Mouse (Mus musculus): ENCODE data around the gene Fam171a2. TPM values are rescaled to one million over a fixed set of nuclear protein-coding genes. Genes with fewer than 3 reads are reported as not detected.

Gene Fam171a2
- polyA plus RNA-seq, 1 experiment, result 0.65 TPM

DNA sequence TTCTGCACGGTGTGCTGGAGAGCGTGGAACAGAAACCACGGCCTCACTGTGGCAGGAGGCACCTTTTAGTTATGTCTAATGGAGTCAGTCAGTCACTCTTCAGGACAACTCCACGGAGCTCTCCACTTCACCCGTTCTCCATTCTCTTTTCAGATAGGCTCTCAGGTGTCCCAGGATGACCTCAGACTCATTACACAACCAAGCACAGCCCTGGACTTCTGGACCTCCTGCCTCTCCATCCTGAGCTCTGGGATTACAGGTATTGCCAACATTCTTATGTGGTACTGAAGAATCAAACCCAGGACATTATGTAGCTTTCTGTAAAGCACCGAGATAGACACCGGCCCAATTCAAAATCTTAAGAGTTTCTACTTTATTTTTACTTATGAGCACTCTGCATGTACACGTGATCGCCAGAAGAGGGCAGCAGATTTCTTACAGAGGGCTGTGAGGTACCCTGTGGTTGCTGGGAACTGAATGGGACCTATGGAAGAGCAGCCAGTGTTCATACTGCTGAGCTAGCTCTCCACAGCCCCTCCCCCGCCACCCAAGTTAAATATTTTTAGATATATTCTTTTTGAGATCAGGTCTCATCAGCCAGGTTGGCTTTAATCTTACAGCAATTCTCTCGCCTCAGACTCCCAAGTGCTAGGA, 39.4 kb upstream of the Fam171a2 start:
- Histone ChIP-seq H3K4me1 (ENCODE audit: control insufficient read depth, insufficient read depth, low read length) (no peaks in the 10 kb centered on the region; the same call in 1 of the 2 replicates), H3K27ac (ENCODE audit: control insufficient read depth, insufficient read depth, low read depth, low read length, poor library complexity) (no peak overlapping the region), H3K4me3 (replicated peaks; ENCODE audit: control insufficient read depth, low read depth, low read length) (no peak overlapping the region)
- TF ChIP-seq POLR2A (IDR thresholded peaks at IDR 0.05; ENCODE audit: borderline replicate concordance, control insufficient read depth, low read depth, low read length) (no peak), CTCF (IDR thresholded peaks at IDR 0.05; ENCODE audit: control insufficient read depth, insufficient read depth, low read length) (peak; percentile 61)
- 64% methylated on average over 11 of the region's 11 CpGs for WGBS

DNA sequence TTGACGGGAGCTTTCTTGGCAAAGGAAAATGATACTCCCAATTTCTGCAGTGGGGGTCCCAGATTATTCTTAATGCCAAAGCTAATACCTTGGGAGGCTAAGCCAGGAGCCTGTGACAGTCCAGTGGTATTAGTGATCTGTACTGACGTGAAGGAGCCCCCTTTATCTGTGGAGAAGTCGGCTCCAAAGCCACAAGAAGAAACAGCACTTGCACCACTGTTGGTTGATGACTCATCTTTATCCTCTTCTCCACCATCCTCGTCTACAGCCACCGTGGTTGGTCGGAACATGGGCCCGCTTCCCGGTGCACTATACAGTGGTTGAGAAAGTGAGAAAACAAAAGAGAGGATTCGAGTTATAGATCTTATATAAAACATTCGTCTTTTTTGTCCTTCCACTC, 34.3 kb upstream of the Fam171a2 start:
- WGBS, result 75% methylated on average over 10 of the region's 10 CpGs
- TF ChIP-seq POLR2A (IDR thresholded peaks at IDR 0.05; ENCODE audit: borderline replicate concordance, control insufficient read depth, low read depth, low read length), result no peak
- TF ChIP-seq CTCF (IDR thresholded peaks at IDR 0.05; ENCODE audit: control insufficient read depth, insufficient read depth, low read length), result no peak
- no peak overlapping the region for H3K27ac ChIP-seq (ENCODE audit: control insufficient read depth, insufficient read depth, low read depth, low read length, poor library complexity)
- no peaks in the 10 kb centered on the region for H3K4me1 ChIP-seq (ENCODE audit: control insufficient read depth, insufficient read depth, low read length)
- H3K4me3 ChIP-seq (replicated peaks; ENCODE audit: control insufficient read depth, low read depth, low read length), result no peak overlapping the region

DNA sequence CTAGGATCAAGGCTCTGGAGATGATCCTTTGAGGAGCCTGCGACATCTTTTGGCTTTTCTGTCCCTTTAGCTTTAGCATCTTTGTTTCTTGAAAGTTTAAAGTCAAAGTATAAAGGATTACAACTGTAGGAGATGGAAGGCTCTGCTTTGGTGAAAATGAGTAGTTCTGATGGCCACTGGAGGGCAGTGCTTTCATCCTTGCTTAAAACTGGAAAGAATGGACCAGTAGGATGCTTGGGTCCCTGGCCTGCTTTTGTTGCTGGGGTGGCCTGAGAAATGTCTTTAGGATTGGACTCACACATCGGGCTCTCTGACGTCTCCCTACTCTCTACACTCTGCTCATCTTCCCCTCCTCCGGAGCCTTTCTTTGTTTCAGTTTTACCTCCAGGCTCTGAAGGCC, 33.4 kb upstream of the Fam171a2 start:
- no peak overlapping the region for H3K4me3 ChIP-seq (replicated peaks; ENCODE audit: control insufficient read depth, low read depth, low read length)
- WGBS, result 96% methylated on average over 4 of the region's 4 CpGs
- no peak overlapping the region for H3K27ac ChIP-seq (ENCODE audit: control insufficient read depth, insufficient read depth, low read depth, low read length, poor library complexity)
- no peaks in the 10 kb centered on the region for H3K4me1 ChIP-seq (ENCODE audit: control insufficient read depth, insufficient read depth, low read length)
- TF ChIP-seq POLR2A (IDR thresholded peaks at IDR 0.05; ENCODE audit: borderline replicate concordance, control insufficient read depth, low read depth, low read length) (no peak), CTCF (IDR thresholded peaks at IDR 0.05; ENCODE audit: control insufficient read depth, insufficient read depth, low read length) (no peak)

DNA sequence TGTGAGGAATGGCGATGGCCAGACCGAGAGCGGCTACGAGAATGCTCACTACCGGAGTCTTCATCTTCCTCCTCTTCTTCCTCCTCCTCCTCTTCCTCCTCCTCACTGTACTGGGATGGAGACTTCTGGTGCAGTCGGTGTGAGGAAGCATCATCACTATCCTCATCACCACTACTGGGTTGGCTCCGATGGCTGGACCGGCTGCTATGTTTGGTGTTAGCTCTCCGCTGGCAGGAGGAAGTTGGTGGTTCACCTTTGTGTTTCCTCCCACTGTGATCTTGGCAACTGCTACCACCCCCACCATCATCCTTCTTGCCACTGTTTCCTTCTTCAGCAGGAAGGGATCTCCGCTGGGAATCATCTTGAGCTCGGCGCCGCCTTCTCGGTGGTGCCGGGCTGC, 32.6 kb upstream of the Fam171a2 start:
- H3K4me1 ChIP-seq (ENCODE audit: control insufficient read depth, insufficient read depth, low read length), result no peaks in the 10 kb centered on the region
- TF ChIP-seq POLR2A (IDR thresholded peaks at IDR 0.05; ENCODE audit: borderline replicate concordance, control insufficient read depth, low read depth, low read length) (no peak), CTCF (IDR thresholded peaks at IDR 0.05; ENCODE audit: control insufficient read depth, insufficient read depth, low read length) (no peak)
- H3K4me3 ChIP-seq (replicated peaks; ENCODE audit: control insufficient read depth, low read depth, low read length), result no peak overlapping the region
- H3K27ac ChIP-seq (ENCODE audit: control insufficient read depth, insufficient read depth, low read depth, low read length, poor library complexity), result no peak overlapping the region
- WGBS, result 81% methylated on average over 15 of the region's 15 CpGs

DNA sequence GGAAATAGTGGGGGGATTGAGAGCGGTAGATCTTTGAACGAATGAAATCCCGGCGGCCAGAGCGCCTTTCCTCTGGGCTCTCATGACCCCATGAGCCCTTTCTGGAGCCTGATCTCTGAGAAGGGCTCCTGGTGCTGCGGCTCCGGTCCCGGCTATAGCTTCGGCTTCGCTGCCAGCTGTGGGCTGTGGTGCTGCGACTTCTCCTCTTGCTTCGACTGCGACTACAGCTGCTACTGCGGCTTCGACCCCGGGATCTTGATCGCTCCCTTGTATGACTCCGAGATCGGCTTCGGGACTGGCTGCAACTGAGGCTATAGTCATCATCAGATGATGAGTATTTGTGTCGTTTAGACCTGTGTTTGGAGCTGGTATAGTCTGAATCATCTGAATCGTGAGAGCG, 32.1 kb upstream of the Fam171a2 start:
- Histone ChIP-seq H3K4me1 (ENCODE audit: control insufficient read depth, insufficient read depth, low read length) (no peaks in the 10 kb centered on the region), H3K4me3 (replicated peaks; ENCODE audit: control insufficient read depth, low read depth, low read length) (no peak overlapping the region), H3K27ac (ENCODE audit: control insufficient read depth, insufficient read depth, low read depth, low read length, poor library complexity) (no peak overlapping the region)
- TF ChIP-seq CTCF (IDR thresholded peaks at IDR 0.05; ENCODE audit: control insufficient read depth, insufficient read depth, low read length) (no peak), POLR2A (IDR thresholded peaks at IDR 0.05; ENCODE audit: borderline replicate concordance, control insufficient read depth, low read depth, low read length) (no peak)
- WGBS, result 96% methylated on average over 23 of the region's 23 CpGs

DNA sequence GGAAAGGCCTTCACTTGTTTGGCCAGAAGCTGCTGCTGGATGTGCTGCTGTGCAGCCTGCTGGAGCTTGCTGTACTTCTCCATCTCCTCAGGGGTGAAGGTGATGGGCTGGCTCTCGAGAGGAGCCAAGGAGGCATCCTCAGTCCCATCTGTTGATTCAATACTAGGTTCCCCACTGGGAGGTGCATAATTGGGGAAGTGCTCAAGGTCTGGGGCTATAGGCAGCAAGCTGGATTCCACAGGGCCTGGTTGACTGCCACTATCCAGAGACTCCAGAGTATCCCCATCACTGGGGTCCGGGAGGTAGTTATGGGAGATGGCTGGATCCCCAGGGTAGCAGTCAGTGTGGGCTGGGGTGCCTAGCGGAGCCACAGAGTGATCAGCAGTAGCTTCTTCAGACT, 31.2 kb upstream of the Fam171a2 start:
- TF ChIP-seq POLR2A (IDR thresholded peaks at IDR 0.05; ENCODE audit: borderline replicate concordance, control insufficient read depth, low read depth, low read length), result no peak
- TF ChIP-seq CTCF (IDR thresholded peaks at IDR 0.05; ENCODE audit: control insufficient read depth, insufficient read depth, low read length), result no peak
- Histone ChIP-seq H3K4me1 (ENCODE audit: control insufficient read depth, insufficient read depth, low read length) (no peaks in the 10 kb centered on the region), H3K4me3 (replicated peaks; ENCODE audit: control insufficient read depth, low read depth, low read length) (no peak overlapping the region), H3K27ac (ENCODE audit: control insufficient read depth, insufficient read depth, low read depth, low read length, poor library complexity) (no peak overlapping the region)
- WGBS, result 81% methylated on average over 3 of the region's 3 CpGs

DNA sequence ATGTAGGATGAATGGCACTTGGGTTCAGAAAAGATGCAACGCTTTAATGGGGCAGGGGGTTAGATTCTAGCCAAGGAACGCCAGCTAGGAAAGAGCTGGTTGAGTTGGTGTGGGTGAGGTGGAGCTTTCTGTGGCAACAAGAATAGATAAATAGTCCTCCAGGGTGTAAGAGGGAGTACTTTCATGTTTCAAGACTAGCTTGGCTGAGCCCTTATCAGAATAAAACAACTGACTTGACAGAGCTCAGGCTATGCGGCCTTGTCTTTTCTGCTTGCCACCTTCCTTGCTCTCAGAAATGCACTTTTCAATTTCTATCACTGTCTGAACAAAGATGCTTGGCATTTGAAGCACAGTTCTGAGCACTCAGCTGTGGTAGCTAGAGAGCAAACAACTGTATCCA, 27.5 kb upstream of the Fam171a2 start:
- 78% methylated on average over 3 of the region's 3 CpGs for WGBS
- no peak overlapping the region for H3K4me3 ChIP-seq (replicated peaks; ENCODE audit: control insufficient read depth, low read depth, low read length)
- H3K27ac ChIP-seq (ENCODE audit: control insufficient read depth, insufficient read depth, low read depth, low read length, poor library complexity), result no peak overlapping the region
- TF ChIP-seq CTCF (IDR thresholded peaks at IDR 0.05; ENCODE audit: control insufficient read depth, insufficient read depth, low read length), result no peak
- TF ChIP-seq POLR2A (IDR thresholded peaks at IDR 0.05; ENCODE audit: borderline replicate concordance, control insufficient read depth, low read depth, low read length), result no peak
- no peaks in the 10 kb centered on the region for H3K4me1 ChIP-seq (ENCODE audit: control insufficient read depth, insufficient read depth, low read length)

DNA sequence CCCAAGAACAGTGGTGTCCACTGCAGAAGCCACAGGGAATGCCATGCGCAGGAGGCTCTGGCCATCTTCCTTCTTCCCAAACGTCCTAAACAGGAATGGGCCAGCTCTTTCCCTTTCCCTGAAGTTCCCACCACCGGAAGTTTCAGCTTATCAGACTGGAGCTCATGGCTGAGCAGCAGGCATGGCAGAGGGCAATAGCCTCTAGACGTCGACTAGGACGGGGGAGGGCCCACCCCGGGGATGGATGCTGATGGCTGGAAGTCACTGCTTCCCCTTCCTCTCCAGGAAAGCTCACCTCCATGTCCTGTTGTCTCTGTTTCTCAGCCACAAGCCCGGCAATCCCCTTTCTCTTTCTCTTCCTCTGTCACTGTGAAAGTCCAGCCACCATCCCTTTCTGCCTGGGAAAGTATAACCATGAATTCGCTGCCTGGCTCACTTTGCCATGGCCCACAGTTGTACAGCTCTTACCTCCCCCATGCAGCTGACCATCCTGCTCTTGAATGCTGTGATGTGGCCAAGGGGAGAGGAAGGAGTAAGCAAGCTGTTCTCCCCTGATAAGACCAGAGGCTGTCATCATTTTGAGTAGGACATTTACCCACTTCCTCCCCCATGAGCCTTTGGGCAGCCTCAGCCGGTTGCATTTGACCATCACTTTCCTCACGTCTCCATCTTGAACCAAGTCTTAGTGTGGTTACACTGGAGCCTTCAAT, 22.3 kb upstream of the Fam171a2 start, which contains the start of gene Itga2b:
Itga2b (minus strand) TSS at position 475 of the 710 bp plus-strand sequence.
- H3K4me1 ChIP-seq (ENCODE audit: control insufficient read depth, insufficient read depth, low read length), result no peaks in the 10 kb centered on the region; the same call in 1 of the 2 replicates
- H3K4me3 ChIP-seq (replicated peaks; ENCODE audit: control insufficient read depth, low read depth, low read length), result peak within 1 kb of the TSS; percentile 35
- peak within 1 kb of the TSS; percentile 49 for H3K27ac ChIP-seq (ENCODE audit: control insufficient read depth, insufficient read depth, low read depth, low read length, poor library complexity)
- WGBS, result 7% methylated on average over 11 of the region's 11 CpGs
- TF ChIP-seq CTCF (IDR thresholded peaks at IDR 0.05; ENCODE audit: control insufficient read depth, insufficient read depth, low read length) (no peak), POLR2A (IDR thresholded peaks at IDR 0.05; ENCODE audit: borderline replicate concordance, control insufficient read depth, low read depth, low read length) (no peak)

Measured in bone marrow, adult 2 months (tissue).